Mouse (Mus musculus): ENCODE measurements around the gene Gdf11.

GRCm38 (mm10) chr10:128937756-128938390 is 46.4 kb upstream of the Gdf11 start:
- TF ChIP-seq GATA1 (IDR thresholded peaks at IDR 0.05; ENCODE audit: borderline replicate concordance, low read length) (no peak), FLI1 (IDR thresholded peaks at IDR 0.05; ENCODE audit: low read length) (no peak)
